Mouse (Mus musculus) urinary bladder, adult 2 months (tissue): Measurements from ENCODE around the gene Cped1. TPM values are rescaled to one million over a fixed set of nuclear protein-coding genes. Genes with fewer than 3 reads are reported as not detected.

Experiments
- DNase-seq: peaks from one replicate; pipeline ENCODE4 v3.0.0; 2022; ENCODE audit warnings: low spot score
- polyA plus RNA-seq: library from polyadenylated mRNA; depleted of rRNA; stranded (reverse); fragments of >200 nt; gene quantifications from 2 replicates; pipeline ENCODE4 v1.2.3, GENCODE M21; 2012

The Cped1 gene
- polyA plus RNA-seq, 1 experiment: 28.5 TPM

DNA sequence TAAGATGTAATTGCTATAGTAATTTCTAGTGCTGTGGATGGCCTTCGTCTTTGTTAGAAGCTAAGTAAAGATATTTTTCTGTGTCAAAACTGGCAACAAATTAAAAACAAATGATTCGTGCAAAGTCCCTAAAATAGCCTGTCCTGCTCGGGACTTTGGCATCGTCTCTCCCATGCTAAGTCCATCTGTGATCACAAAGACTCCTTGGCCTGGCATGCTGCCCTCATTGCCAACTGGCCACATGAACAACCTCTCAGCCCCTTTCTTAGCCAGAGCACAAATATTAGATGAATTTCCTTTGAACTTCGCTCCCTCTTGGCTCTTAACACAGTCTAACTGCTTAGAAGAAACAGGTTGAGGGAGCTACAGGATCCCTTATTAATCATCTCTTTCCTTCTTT is 171.7 kb downstream of the Cped1 start:
- DNase-seq: no peak

GRCm38 (mm10) chr6:22161944-22162343 is 176.2 kb downstream of the Cped1 start:
- no peak for DNase-seq

DNA sequence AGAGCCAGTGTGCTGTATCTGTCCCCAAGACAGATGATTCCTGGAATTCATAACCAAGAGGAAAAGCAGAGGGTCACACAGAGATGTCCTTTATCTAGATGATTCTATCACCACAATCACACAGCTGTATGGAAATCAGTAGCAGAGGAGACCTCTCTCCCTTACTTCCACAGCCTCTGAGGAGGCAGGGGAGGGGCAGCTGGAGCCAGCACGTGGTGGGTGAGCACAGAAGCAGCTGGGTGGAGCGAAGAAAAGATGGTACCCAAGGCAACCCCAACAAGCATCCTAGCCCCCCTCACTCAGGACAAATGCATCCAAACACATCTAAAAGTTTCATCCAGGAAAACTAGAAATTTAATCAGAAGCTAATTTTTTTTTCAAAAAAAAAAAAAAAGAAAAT is 182.7 kb downstream of the Cped1 start:
- no peak for DNase-seq

GRCm38 (mm10) chr6:22178721-22179295 is 193.1 kb downstream of the Cped1 start:
- DNase-seq: no peak

DNA sequence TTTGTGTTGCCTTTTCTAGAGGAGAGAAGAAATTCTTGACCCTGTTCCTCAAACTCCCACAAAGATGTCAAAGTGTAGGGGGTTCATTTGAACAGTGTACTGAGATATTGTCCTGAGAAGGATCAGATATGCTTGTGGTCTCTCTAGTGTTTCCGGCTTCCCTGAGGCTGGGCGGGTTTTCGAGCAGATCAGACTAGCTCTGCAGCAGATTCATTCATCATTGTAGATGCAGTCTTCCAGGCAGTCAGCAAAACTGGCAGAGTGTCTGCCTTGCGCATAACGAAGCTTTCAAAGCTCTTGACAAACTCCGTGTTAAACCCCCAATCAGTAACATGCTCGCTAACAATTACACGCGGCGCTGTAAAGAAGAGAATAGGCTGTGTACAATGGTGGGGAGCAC is 194.6 kb downstream of the Cped1 start:
- DNase-seq: no peak

DNA sequence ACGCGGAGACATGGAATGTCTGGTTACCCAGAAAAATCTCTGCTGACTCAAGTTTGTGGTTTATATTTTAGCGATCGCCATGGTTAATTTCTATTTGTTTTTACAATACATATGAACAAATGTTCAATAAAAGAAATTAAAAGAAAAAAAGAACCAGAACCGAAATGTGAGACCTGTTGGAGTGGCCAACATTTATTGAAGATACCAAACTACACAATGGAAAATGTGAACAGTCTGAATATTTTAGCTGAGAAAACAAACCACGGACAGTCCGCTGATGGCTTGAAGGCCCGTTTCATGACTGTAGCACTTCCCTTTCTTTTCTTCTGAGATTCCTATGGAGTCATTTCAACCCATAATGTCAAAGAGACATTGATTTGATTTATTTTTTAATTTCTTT is 201.3 kb downstream of the Cped1 start:
- no peak for DNase-seq

DNA sequence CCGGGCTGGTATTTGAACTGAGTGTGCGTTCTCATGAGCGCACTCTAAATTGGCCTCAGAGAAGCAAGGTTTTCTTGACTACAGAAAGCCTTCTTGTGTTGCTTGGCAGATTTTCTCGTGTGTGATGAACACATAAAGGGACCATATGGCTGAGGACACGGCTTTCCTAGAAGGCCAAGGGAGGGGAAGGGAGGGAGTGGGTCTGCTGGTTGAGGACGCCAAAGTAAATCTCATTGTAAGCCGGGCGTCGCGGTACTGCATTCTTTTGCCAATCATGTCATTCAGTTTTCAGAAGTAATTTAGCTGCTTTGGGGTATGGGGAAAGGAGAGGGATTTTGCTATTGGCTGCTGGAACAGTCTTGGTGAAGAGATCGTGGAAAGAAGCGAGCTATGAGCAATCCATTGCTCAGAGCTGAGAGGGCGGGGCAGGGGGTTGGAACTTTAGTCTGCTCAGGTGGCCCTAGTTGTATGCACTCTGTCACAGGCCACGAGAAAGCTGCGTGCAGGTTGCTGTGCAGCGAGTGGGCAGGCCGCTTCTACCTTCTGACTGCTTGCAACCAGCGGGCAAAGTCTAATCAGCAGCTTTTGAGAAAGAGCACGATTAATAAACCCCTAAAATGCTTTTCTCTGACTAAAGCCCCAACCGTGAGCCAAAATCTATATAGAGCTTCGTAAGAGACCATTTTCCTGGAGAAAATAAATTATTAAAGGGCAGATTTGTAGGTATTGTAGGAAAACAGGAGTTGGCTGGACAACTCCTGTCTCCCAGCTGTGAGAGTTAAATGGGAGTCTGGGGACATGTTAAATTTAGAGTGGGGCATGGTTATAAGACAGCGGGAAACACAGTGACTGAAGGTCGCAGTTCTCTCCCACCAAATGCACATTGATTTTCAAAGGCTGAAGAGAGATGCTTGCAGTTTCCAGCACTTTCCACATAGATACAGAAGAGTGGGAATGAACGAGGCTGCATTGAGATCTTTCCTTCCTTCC is 203.9 kb downstream of the Cped1 start:
- no peak for DNase-seq

GRCm38 (mm10) chr6:22198603-22199002 is 212.9 kb downstream of the Cped1 start:
- DNase-seq: no peak

- DNase-seq: no peak
Measured at GRCm38 (mm10) chr6:22199473-22199872, 213.8 kb downstream of the Cped1 start.

DNA sequence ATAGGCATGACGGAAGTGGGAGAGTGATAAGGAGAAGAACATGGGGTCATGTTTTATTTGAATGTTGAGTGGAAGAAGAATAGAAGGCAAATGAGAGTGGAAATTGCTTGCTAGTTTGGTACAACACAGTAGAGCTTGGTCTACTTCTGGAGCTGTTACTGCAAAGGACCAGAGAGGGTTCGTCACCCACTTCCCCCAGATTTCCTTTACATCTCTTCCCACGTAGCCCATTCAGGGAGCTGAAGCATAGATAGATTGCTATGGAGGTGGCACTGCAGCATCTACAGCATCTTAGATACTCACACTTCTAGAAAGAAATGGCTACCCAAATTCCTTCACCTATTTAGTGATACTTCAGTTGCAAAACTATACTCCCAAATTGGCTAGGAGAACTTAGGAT is 214.4 kb downstream of the Cped1 start:
- no peak for DNase-seq

GRCm38 (mm10) chr6:22201879-22202278 is 216.2 kb downstream of the Cped1 start:
- DNase-seq: no peak

DNA sequence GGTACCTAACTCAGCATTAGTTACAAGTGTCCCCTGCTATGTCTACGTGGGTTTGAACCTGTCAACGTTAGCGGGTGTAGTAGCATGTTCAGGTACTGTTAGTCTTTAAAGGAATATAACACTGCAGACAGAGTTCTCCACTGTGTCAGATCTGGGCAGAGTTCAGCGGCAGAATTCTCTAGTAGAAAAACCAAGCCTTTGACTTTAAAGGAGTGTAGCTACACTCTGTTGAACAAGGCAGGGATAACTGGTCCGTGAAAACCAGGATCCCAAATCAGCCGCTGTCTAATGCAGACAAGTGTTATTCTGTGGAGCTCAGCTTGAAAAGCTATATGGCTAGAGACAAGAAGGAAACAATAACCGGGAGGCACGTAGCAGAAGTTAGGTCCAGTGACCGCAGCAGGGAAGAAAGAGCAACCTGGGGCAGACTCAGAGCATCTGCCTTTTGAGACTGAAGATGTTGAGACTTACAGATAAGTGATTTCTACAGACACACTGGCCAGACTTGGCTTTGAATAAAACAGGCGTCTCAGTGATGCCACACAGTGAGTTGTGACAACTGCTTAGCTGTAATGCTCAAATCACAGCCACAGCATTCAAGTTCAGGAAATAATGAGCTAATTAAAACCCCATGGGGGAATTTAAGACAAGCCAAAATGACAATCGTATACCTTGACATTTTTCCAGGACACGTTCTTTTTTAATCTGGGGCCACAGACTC is 219.5 kb downstream of the Cped1 start:
- no peak for DNase-seq

- DNase-seq: no peak
Measured at GRCm38 (mm10) chr6:22205751-22206121, 220.0 kb downstream of the Cped1 start.

GRCm38 (mm10) chr6:22206179-22206578 is 220.5 kb downstream of the Cped1 start:
- DNase-seq: no peak

DNA sequence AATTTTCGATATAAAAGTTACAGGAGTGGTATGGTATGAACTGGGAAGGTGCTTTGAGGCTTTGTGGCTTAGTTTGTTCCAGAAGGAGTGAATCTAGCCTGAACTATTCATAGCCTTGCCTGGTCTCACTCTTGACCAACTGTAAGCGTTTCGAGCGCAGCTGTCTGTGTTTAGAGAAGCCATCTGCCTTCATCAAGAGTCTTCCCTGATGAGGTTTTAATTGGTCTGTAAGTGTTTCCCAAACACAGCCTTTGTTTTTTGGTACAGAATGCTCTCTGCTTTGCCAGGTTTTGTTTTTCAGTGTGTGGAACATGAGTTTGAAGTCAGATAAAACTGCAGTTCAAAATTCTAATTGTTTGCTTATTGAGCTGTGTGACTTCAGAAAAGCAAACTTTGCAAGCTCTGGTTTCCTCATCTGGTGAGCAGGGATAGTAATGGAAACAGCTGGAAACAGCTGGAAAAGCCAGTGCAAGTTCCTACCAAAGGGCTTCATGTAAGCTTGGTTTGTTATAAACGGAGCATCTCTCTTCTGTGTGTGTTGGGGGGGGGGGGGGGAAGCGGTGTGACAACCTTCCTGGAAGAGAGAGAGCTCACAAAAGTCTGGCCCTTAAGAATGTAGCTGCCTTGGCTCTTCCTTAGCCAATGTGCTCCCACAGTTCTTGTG is 221.0 kb downstream of the Cped1 start:
- no peak for DNase-seq

GRCm38 (mm10) chr6:22212158-22212557 is 226.4 kb downstream of the Cped1 start:
- DNase-seq: no peak

GRCm38 (mm10) chr6:22213187-22213586 is 227.5 kb downstream of the Cped1 start:
- no peak for DNase-seq

GRCm38 (mm10) chr6:22213813-22214212 is 228.1 kb downstream of the Cped1 start:
- no peak for DNase-seq

DNA sequence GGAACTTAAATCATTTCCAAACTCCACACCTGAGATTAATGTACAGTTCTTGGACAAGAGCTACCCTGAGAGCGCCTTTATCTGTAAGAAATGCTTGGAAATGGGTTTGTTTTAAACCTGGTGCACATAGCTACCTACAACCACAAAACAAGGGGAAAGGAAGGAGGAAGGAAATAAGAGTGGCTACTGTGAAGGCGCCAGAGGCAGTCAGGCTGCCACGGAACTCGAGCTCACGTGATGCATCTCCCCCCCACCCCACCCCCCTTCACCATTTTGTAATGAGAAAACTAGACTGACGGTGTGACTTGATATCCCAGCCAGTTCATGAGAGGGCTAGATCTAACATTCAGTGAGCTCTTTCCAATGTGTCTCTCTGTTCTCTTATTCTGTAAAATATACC is 228.9 kb downstream of the Cped1 start:
- no peak for DNase-seq

- DNase-seq: no peak
Measured at GRCm38 (mm10) chr6:22216276-22216973, 230.7 kb downstream of the Cped1 start.

- no peak for DNase-seq
Measured at GRCm38 (mm10) chr6:22221134-22221533, 235.4 kb downstream of the Cped1 start.
